Mouse (Mus musculus) neural tube, embryonic 12.5 days (tissue): ENCODE results near the gene Lrig1. TPM values are rescaled to one million over a fixed set of nuclear protein-coding genes. Genes with fewer than 3 reads are reported as not detected.
A peak's percentile ranks its signal among the peaks of the same experiment; 100 is the strongest.

Source experiments
- ATAC-seq: fragments of 200-750 bp; cut with Nextera tagmentation; 2 replicates; pipeline ENCODE4 v1.8.0; 2017; ENCODE audit warnings: low read depth, mild to moderate bottlenecking, moderate TSS enrichment, moderate library complexity; ENCODE audit not compliant: low FRiP score
- H3K27ac ChIP-seq: fragments of 300-500 bp; sonication (generic); 2 replicates; pipeline ENCODE4 v1.5.1; 2016
- H3K27me3 ChIP-seq: fragments of 300-500 bp; sonication (generic); replicated peaks from 2 replicates; pipeline ENCODE4 v1.6.1; 2016; ENCODE audit warnings: mild to moderate bottlenecking
- H3K36me3 ChIP-seq: fragments of 300-500 bp; sonication (generic); 2 replicates; pipeline ENCODE4 v1.6.1; 2016; ENCODE audit warnings: mild to moderate bottlenecking
- H3K4me1 ChIP-seq: fragments of 300-500 bp; sonication (generic); 2 replicates; pipeline ENCODE4 v1.6.1; 2016
- H3K4me2 ChIP-seq: fragments of 300-500 bp; sonication (generic); replicated peaks from 2 replicates; pipeline ENCODE4 v1.6.1; 2016; ENCODE audit warnings: mild to moderate bottlenecking
- H3K4me3 ChIP-seq: fragments of 300-500 bp; sonication (generic); 2 replicates; pipeline ENCODE4 v1.5.1; 2016
- H3K9ac ChIP-seq: fragments of 300-500 bp; sonication (generic); 2 replicates; pipeline ENCODE4 v1.6.1; 2016; ENCODE audit warnings: mild to moderate bottlenecking
- H3K9me3 ChIP-seq: fragments of 300-500 bp; sonication (generic); 2 replicates; pipeline ENCODE4 v1.6.1; 2016; ENCODE audit warnings: mild to moderate bottlenecking
- WGBS: fragments of 180-500 bp; shearing (Covaris S2); methylation state at CpG from one replicate; pipeline ENCODE4 v1.1.7; 2016; 5-methylcytosine and 5-hydroxymethylcytosine counted together
- polyA plus RNA-seq: library from polyadenylated mRNA; unstranded; fragments of >200 nt; fragmentation: Nextera tagmentation; extraction: Ambion mirVana; gene quantifications from 2 replicates; pipeline ENCODE4 v1.2.1, GENCODE M21; 2016

Gene Lrig1
- polyA plus RNA-seq = 20.4 and 21.0 TPM in 2 replicates

DNA sequence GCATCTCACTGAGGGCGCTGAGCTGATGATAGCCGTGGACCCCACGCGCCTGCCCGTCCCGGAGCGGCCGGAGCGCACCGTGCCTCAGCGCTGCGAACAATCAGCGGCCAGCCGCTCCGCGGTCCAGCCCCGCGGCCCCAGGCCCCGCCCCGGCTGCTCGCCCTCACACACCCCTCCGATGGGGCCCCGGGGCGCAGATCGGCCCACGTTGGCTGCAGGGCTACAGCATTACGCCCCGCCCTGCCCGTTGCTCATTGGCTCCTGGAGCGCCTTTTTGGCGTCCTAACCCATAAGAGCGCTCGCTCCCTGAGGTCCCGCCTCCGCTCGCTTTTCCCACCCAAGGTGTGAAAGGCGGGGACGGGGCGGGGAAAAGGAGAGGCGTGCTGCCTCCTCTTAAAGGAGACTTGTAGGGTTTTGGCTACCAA lies at the start of gene Lrig1:
Lrig1 (minus strand) TSS at position 92 of the 425 bp plus-strand sequence.
- H3K9ac ChIP-seq = peak within 1 kb of the TSS; percentile 94
- H3K27ac ChIP-seq = peak within 1 kb of the TSS; percentile 70
- peaks cover 31% of the 10 kb centered on the region for H3K4me1 ChIP-seq
- 0% methylated on average over 39 of the region's 40 CpGs for WGBS
- ATAC-seq = peak; percentile 98
- no peaks in the 10 kb centered on the region for H3K36me3 ChIP-seq
- H3K27me3 ChIP-seq = no peaks in the 10 kb centered on the region
- no peaks in the 10 kb centered on the region for H3K9me3 ChIP-seq
- peak within 1 kb of the TSS; percentile 96 for H3K4me3 ChIP-seq
- H3K4me2 ChIP-seq = peak within 1 kb of the TSS; percentile 88

DNA sequence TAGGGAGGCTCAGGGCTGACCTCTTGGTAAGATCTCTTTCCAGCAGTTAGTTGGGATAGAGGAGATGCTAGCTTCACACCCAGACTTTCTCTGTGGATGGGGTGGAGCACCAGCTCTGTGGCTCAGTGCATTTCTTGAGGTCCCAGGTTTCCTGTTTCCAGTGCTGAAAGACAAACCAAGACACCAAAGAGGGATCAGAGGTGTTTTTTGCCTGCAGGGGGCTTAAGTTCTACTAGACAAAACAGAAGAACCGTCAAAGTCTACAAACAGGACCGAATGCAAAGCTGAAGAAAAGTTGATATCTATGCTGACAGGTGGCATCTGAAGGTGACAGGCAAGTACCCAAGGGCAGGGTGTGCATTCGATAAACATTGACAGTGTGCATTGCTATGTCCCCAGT lies 49.7 kb upstream of the Lrig1 start:
- 0 out of 2 replicates have a peak, but pooled peaks cover 2% of the 10 kb centered on the region for H3K4me1 ChIP-seq
- no peak overlapping the region for H3K4me3 ChIP-seq
- H3K36me3 ChIP-seq = no peaks in the 10 kb centered on the region
- H3K4me2 ChIP-seq = no peak overlapping the region
- WGBS = 73% methylated on average over 3 of the region's 3 CpGs
- no peak for ATAC-seq
- no peak overlapping the region for H3K9ac ChIP-seq
- H3K27me3 ChIP-seq = no peaks in the 10 kb centered on the region
- H3K9me3 ChIP-seq = no peaks in the 10 kb centered on the region
- no peak overlapping the region for H3K27ac ChIP-seq

DNA sequence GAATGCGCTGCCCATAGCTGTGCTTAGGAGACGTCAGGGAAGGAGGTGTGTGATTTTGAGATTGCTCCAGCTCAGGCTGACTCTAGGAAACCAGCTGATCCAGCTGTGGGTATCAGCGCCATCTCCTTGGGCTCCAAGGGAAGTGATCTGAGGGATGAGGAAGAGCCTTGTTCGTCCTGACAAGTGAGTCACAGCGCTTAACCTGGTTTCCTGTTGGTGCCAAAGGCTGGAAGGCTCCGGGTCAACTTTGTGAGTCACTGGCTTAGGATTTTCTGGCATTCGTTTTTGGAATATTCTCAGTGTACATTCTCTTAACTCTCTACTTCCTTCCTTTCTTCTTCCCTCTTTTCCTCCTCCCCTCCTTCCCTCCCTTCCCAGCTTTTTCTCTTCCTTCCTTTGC lies 48.4 kb upstream of the Lrig1 start:
- H3K9me3 ChIP-seq = no peaks in the 10 kb centered on the region
- H3K36me3 ChIP-seq = no peaks in the 10 kb centered on the region
- H3K4me1 ChIP-seq = 0 out of 2 replicates have a peak, but pooled peaks cover 2% of the 10 kb centered on the region
- 67% methylated on average over 7 of the region's 7 CpGs for WGBS
- H3K9ac ChIP-seq = no peak overlapping the region
- no peaks in the 10 kb centered on the region for H3K27me3 ChIP-seq
- H3K27ac ChIP-seq = no peak overlapping the region
- ATAC-seq = no peak
- H3K4me3 ChIP-seq = no peak overlapping the region
- no peak overlapping the region for H3K4me2 ChIP-seq

DNA sequence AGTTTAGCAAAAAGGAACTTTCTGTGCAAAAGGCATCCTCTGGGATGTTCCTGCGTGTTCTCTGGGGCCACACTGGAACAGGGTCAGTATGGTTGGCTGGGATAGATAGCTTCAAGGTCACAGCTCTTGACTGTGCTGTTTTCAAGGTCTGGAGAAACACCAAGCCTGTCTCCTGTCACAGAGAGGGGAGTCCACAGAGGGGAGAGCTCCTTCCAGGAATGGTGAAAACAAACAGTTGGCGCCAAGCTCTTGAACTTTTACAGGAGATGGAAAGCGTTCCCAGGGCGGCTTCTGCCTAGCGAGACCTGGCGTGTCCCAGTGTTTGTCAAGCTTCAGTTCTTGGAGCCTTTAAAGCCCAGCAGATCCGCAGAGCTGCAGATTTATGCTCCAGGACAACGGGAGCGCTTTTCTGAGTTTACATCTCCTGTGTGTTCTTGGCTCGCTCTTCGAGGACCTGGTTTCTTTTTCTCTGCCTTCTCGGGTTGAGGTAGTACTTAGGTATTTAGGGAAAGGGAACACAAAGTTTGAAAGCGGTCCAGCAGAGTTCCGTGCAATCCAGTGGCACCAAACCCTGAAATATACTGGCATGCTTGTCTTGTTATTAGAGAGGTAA lies 40.3 kb upstream of the Lrig1 start:
- no peak overlapping the region for H3K27ac ChIP-seq
- no peaks in the 10 kb centered on the region for H3K27me3 ChIP-seq
- H3K4me3 ChIP-seq = no peak overlapping the region
- no peaks in the 10 kb centered on the region for H3K4me1 ChIP-seq
- H3K9me3 ChIP-seq = no peaks in the 10 kb centered on the region
- no peak for ATAC-seq
- H3K36me3 ChIP-seq = no peaks in the 10 kb centered on the region
- H3K9ac ChIP-seq = no peak overlapping the region
- 81% methylated on average over 14 of the region's 14 CpGs for WGBS
- H3K4me2 ChIP-seq = no peak overlapping the region

DNA sequence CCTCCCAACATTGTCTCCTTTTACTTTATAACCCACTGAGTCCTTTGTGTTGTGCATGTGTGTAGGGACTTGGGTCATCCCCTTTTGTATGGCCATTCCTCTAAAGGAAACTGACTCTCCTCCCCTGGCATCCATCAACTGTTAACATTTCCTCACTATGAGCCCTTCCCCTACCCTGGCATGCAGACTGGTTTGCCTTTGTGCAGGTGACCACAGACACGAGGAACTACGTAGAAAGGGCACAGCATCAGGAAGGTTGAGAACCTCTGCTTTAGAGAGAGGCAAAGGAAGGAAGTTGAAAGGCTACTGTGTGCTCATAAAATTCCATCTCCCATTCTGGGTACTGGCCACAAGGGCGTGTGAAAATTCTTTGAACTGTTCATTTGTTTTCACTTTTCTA lies 38.7 kb upstream of the Lrig1 start:
- H3K4me2 ChIP-seq = no peak overlapping the region
- no peaks in the 10 kb centered on the region for H3K36me3 ChIP-seq
- no peak for ATAC-seq
- H3K27me3 ChIP-seq = no peaks in the 10 kb centered on the region
- H3K27ac ChIP-seq = no peak overlapping the region
- H3K4me3 ChIP-seq = no peak overlapping the region
- no peaks in the 10 kb centered on the region for H3K9me3 ChIP-seq
- WGBS = 66% methylated on average over 3 of the region's 3 CpGs
- H3K4me1 ChIP-seq = no peaks in the 10 kb centered on the region
- H3K9ac ChIP-seq = no peak overlapping the region

DNA sequence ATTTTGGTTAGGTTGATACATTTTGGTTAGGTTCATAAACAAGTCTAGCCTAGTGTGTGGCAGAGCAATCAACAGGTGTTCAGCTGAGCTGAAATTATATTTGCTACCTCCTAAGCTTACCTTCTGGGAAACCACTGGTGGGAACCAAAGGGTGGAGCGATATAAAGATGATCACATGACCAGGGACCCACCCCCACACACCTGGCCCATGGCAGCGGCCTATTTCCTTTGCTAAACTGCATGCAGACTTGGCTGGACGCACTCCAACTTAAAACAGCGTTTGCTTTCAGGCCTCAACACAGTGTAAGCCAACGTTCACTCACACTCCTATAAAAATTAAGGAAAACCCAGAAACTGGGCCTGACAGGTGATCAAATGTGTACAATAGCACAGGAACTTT lies 33.9 kb upstream of the Lrig1 start:
- H3K27me3 ChIP-seq = no peaks in the 10 kb centered on the region
- no peak overlapping the region for H3K4me3 ChIP-seq
- no peaks in the 10 kb centered on the region for H3K9me3 ChIP-seq
- no peak overlapping the region for H3K27ac ChIP-seq
- ATAC-seq = no peak
- H3K4me2 ChIP-seq = no peak overlapping the region
- no peak overlapping the region for H3K9ac ChIP-seq
- no peaks in the 10 kb centered on the region for H3K4me1 ChIP-seq
- H3K36me3 ChIP-seq = no peaks in the 10 kb centered on the region
- WGBS = 86% methylated on average over 5 of the region's 5 CpGs

DNA sequence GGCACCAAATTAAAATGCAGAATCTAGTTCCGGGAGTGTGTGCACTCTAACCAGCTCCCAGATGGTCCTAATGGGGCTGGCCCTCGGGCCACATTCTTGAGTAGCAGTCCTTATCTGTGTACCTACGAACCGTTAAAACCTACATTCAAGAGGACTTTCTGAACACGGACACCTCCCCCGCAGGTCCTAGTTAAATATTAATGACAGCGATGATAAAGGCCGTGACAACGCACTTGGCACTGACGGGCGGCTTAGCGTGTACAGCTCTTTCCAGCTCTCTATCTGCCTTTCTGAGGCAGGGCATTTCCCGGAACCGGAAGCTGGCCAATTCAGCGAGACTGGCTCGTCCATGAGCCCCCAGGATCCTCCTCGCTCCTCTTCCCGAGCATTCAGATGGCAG lies 29.9 kb upstream of the Lrig1 start:
- Histone ChIP-seq H3K4me1 (no peaks in the 10 kb centered on the region), H3K4me3 (no peak overlapping the region), H3K4me2 (no peak overlapping the region), H3K27ac (no peak overlapping the region), H3K9ac (no peak overlapping the region), H3K27me3 (no peaks in the 10 kb centered on the region), H3K36me3 (no peaks in the 10 kb centered on the region), H3K9me3 (no peaks in the 10 kb centered on the region)
- WGBS = 72% methylated on average over 18 of the region's 18 CpGs
- ATAC-seq = no peak

DNA sequence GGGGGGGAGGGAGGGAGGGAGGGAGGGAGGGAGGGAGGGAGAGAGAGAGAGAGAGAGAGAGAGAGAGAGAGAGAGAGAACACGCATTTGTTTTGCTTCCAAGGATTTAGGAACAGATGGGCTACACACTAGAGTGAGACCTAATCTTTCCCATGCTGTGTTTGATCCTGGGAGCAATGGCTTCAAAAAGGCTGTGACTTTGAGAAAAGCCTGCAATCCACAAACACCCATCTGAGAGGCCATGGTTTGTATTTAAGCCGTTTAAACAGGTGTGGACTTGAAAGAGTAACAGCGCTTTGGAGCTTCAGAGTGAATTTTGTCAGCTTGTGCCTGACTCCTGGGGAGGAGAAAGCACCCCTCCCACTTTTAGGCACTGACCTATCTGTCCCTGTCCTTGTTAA lies 29.2 kb upstream of the Lrig1 start:
- H3K9me3 ChIP-seq = no peaks in the 10 kb centered on the region
- 44% methylated on average over 3 of the region's 3 CpGs for WGBS
- no peaks in the 10 kb centered on the region for H3K27me3 ChIP-seq
- no peak overlapping the region for H3K4me2 ChIP-seq
- no peak overlapping the region for H3K9ac ChIP-seq
- no peak overlapping the region for H3K4me3 ChIP-seq
- no peaks in the 10 kb centered on the region for H3K36me3 ChIP-seq
- H3K4me1 ChIP-seq = no peaks in the 10 kb centered on the region
- no peak for ATAC-seq
- no peak overlapping the region for H3K27ac ChIP-seq

DNA sequence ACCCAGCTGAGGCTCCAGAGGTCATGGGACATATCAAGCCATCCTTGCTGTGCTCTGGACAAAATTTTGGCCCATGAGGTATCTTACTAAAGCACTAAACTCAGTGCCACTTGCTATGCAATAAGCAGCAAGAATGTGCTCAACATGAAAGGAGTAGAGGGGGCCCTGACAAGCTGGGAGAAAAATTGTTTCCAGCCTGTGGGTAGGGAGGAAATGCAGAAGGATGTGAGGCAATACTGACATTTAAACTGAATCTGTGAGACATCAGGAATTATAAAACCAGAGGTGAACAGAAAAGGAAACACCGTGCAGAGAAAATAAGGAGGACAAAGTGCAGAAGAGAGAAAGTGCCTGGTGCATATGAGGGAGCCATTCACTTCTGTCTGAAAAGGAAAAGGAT lies 24.7 kb upstream of the Lrig1 start:
- ATAC-seq = no peak
- Histone ChIP-seq H3K4me1 (no peaks in the 10 kb centered on the region), H3K9ac (no peak overlapping the region), H3K27me3 (no peaks in the 10 kb centered on the region), H3K4me3 (no peak overlapping the region), H3K9me3 (no peaks in the 10 kb centered on the region), H3K4me2 (no peak overlapping the region), H3K36me3 (no peaks in the 10 kb centered on the region), H3K27ac (no peak overlapping the region)
- 92% methylated on average over 1 of the region's 1 CpGs for WGBS

DNA sequence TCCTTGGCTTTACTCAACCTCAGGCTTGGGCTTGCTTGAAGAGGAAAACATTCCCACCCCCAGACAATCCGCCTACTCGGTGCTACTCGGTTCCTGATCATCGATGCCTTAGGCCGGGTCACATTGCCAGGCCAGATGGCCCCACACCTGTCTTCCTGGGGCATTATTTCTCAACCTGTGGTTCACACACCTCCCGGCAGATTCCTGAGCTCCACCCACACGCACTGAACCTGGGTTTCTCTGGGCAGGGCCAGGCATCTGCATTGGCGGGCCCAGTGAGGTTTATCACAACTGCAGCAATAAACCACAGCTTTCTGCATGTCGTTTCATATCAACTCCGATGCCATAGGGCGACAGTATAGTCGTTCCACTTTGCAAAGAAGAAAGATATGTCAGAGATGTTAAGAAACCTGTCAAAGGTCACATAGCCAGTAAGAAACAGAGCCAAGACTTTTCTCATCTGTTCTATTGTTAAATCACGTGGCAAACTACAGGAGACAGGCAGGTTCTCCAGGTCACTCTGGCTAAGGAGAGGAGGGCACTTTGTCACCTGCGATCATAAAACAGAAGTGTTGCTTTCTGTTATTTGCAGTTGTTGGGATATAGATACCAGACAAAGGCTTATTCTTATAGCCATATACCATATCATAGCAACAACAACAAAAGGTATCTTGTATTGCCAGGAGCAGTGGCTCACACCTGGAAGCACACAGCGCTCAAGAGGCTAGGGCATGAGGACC lies 18.8 kb upstream of the Lrig1 start:
- no peak for ATAC-seq
- H3K4me3 ChIP-seq = no peak overlapping the region
- no peaks in the 10 kb centered on the region for H3K4me1 ChIP-seq
- H3K27me3 ChIP-seq = no peaks in the 10 kb centered on the region
- no peaks in the 10 kb centered on the region for H3K36me3 ChIP-seq
- no peak overlapping the region for H3K9ac ChIP-seq
- H3K4me2 ChIP-seq = no peak overlapping the region
- no peaks in the 10 kb centered on the region for H3K9me3 ChIP-seq
- 88% methylated on average over 15 of the region's 15 CpGs for WGBS
- no peak overlapping the region for H3K27ac ChIP-seq

DNA sequence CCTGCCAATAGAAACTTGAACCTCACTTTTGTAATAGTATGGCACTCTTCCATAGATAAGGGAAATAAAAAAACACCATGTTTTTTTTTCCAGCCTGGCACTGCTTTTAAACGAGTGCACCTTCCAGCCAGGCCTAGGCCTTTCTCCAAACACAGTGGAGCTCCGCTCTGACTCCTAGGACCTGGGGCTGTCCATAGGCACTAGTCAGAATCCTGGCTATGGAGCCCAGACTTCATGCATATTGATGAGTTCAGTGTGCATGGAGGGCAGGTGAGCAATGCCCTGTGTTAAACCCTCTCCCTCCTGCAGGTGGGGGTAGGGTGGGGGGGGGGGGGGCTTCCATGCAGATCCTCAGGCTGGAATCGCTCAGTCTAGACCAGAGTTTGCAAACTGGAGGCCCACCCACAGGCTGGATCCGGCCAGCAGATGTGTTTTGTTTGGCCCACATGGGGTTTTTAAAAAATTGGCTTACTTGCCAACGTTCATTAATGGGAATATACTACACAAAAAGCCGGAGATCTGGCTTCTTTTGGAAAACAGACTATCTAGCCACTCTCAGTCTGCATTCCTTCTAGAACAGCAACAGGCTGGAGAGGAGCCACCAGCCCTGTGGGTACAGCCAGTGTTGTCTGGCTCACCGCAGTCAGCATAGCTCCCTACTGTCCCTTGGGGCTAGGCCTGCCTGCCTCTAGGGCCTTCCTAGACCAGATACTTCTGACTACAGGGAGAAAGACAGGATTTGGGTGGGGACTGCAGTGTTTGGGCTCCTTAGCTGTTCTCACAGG lies 17.9 kb upstream of the Lrig1 start:
- ATAC-seq = 0 out of 2 replicates have a peak, but pooled peaks have one; percentile 37
- H3K4me2 ChIP-seq = no peak overlapping the region
- no peaks in the 10 kb centered on the region for H3K27me3 ChIP-seq
- no peak overlapping the region for H3K4me3 ChIP-seq
- no peak overlapping the region for H3K27ac ChIP-seq
- no peaks in the 10 kb centered on the region for H3K4me1 ChIP-seq
- 77% methylated on average over 7 of the region's 7 CpGs for WGBS
- H3K9ac ChIP-seq = no peak overlapping the region
- H3K36me3 ChIP-seq = no peaks in the 10 kb centered on the region
- H3K9me3 ChIP-seq = no peaks in the 10 kb centered on the region

DNA sequence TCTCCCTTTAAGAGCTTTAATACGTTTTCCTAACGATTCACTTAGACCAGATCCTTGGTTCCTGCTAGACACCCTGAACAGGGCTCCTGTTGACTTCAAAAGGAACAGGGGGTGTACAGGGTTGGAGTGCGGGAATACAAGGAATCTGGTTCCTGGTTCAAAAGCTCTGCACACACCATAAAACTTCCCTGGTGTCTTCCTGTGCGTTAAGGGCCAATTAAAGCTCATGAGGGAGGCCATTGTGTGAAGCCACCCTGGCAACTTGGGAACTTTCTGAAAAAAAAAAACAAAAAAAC lies 15.6 kb upstream of the Lrig1 start:
- Histone ChIP-seq H3K4me1 (no peaks in the 10 kb centered on the region), H3K4me2 (no peak overlapping the region), H3K4me3 (no peak overlapping the region), H3K27me3 (no peaks in the 10 kb centered on the region), H3K9ac (no peak overlapping the region), H3K9me3 (no peaks in the 10 kb centered on the region), H3K27ac (no peak overlapping the region), H3K36me3 (no peaks in the 10 kb centered on the region)
- WGBS = 6% methylated on average over 4 of the region's 4 CpGs
- no peak for ATAC-seq
